Mouse (Mus musculus): Measurements from ENCODE around the gene Mlh1. TPM values are rescaled to one million over a fixed set of nuclear protein-coding genes. Genes with fewer than 3 reads are reported as not detected.

Gene Mlh1
- polyA plus RNA-seq, 1 experiment from 2014 or later = 43.8 TPM

GRCm38 (mm10) chr9:111207683-111208082 lies 63.9 kb downstream of the Mlh1 start:
- ATAC-seq (ENCODE audit: low FRiP score, low TSS enrichment) = no peak
- Histone ChIP-seq H3K4me2 (replicated peaks; ENCODE audit: low read depth, low read length) (no peak overlapping the region), H3K27me3 (ENCODE audit: insufficient read depth, low read length) (no peaks in the 10 kb centered on the region), H3K27ac (ENCODE audit: low read length) (no peak overlapping the region), H3K4me3 (ENCODE audit: low read length) (no peak overlapping the region), H3K9ac (replicated peaks; ENCODE audit: low read length) (no peak overlapping the region), H3K9me3 (ENCODE audit: low read length) (no peaks in the 10 kb centered on the region), H3K4me1 (ENCODE audit: insufficient read depth, low read length) (peaks cover 8% of the 10 kb centered on the region; the same call in 1 of the 2 replicates), H3K36me3 (ENCODE audit: insufficient read depth, low read length) (peaks cover 7% of the 10 kb centered on the region; the same call in 1 of the 2 replicates)
- 48% methylated on average over 3 of the region's 3 CpGs for WGBS

- Histone ChIP-seq H3K27me3 (ENCODE audit: insufficient read depth, low read length) (no peaks in the 10 kb centered on the region), H3K4me3 (ENCODE audit: low read length) (no peak overlapping the region), H3K9me3 (ENCODE audit: low read length) (no peaks in the 10 kb centered on the region), H3K9ac (replicated peaks; ENCODE audit: low read length) (no peak overlapping the region), H3K36me3 (ENCODE audit: insufficient read depth, low read length) (peaks cover 7% of the 10 kb centered on the region; the same call in 1 of the 2 replicates), H3K4me1 (ENCODE audit: insufficient read depth, low read length) (peaks cover 8% of the 10 kb centered on the region; the same call in 1 of the 2 replicates), H3K27ac (ENCODE audit: low read length) (peak overlapping the region; percentile 76), H3K4me2 (replicated peaks; ENCODE audit: low read depth, low read length) (peak overlapping the region; percentile 5)
- ATAC-seq (ENCODE audit: low FRiP score, low TSS enrichment) = no peak
- 44% methylated on average over 9 of the region's 9 CpGs for WGBS
Observed at GRCm38 (mm10) chr9:111204601-111205375, 66.8 kb downstream of the Mlh1 start.

DNA sequence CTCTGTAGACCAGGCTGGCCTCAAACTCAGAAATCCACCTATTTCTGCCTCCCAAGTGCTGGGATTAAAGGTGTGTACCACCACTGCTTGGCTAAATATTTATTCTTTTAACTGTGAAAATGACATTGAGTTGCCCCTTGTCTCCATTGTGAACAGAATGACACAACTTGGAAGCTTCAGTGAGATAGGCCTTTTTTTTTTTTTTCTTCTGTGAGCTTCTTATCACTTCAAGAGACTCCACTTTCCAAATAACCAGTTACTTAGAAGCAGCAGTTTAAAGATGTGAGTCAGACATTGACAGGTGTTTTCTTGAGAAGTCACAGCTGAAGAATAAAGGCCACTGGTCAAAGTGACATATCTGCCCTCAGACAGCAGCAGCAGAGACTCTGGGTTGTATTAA lies 71.4 kb downstream of the Mlh1 start:
- H3K4me1 ChIP-seq (ENCODE audit: insufficient read depth, low read length) = peaks cover 6% of the 10 kb centered on the region; the same call in 1 of the 2 replicates
- H3K9me3 ChIP-seq (ENCODE audit: low read length) = no peaks in the 10 kb centered on the region
- peaks cover 3% of the 10 kb centered on the region; the same call in 1 of the 2 replicates for H3K36me3 ChIP-seq (ENCODE audit: insufficient read depth, low read length)
- no peak overlapping the region for H3K4me2 ChIP-seq (replicated peaks; ENCODE audit: low read depth, low read length)
- no peak overlapping the region for H3K4me3 ChIP-seq (ENCODE audit: low read length)
- no peak overlapping the region for H3K9ac ChIP-seq (replicated peaks; ENCODE audit: low read length)
- no peak overlapping the region for H3K27ac ChIP-seq (ENCODE audit: low read length)
- no peaks in the 10 kb centered on the region for H3K27me3 ChIP-seq (ENCODE audit: insufficient read depth, low read length)
- no peak for ATAC-seq (ENCODE audit: low FRiP score, low TSS enrichment)

DNA sequence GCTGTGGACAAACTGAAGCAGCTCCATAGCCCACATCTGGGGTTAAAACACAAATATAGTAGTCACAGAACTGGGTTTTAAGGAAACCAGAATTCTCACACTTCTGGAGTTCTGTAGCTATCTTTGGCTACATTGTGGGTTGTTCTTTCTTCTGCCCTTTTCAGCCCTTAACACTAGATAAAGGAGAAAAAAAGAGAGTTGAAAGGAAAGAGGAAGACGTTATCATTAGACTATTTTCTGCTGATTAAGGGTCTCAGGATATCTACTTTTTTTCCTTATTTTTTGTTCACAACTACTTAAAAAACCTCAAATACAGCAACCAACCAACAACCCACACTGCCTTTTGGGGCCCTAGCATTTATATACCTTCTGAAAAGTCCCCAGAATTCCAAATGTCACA lies 73.3 kb downstream of the Mlh1 start:
- H3K27me3 ChIP-seq (ENCODE audit: insufficient read depth, low read length) = no peaks in the 10 kb centered on the region
- no peak overlapping the region for H3K4me2 ChIP-seq (replicated peaks; ENCODE audit: low read depth, low read length)
- no peak overlapping the region for H3K4me3 ChIP-seq (ENCODE audit: low read length)
- 85% methylated on average over 1 of the region's 1 CpGs for WGBS
- no peak overlapping the region for H3K9ac ChIP-seq (replicated peaks; ENCODE audit: low read length)
- H3K27ac ChIP-seq (ENCODE audit: low read length) = no peak overlapping the region
- no peak for ATAC-seq (ENCODE audit: low FRiP score, low TSS enrichment)
- no peaks in the 10 kb centered on the region for H3K9me3 ChIP-seq (ENCODE audit: low read length)
- no peaks in the 10 kb centered on the region for H3K4me1 ChIP-seq (ENCODE audit: insufficient read depth, low read length)
- peaks cover 4% of the 10 kb centered on the region; the same call in 1 of the 2 replicates for H3K36me3 ChIP-seq (ENCODE audit: insufficient read depth, low read length)

GRCm38 (mm10) chr9:111197712-111198111 lies 73.9 kb downstream of the Mlh1 start:
- Histone ChIP-seq H3K9me3 (ENCODE audit: low read length) (no peaks in the 10 kb centered on the region), H3K4me1 (ENCODE audit: insufficient read depth, low read length) (no peaks in the 10 kb centered on the region), H3K4me3 (ENCODE audit: low read length) (no peak overlapping the region), H3K36me3 (ENCODE audit: insufficient read depth, low read length) (peaks cover 4% of the 10 kb centered on the region; the same call in 1 of the 2 replicates), H3K9ac (replicated peaks; ENCODE audit: low read length) (no peak overlapping the region), H3K27ac (ENCODE audit: low read length) (no peak overlapping the region), H3K4me2 (replicated peaks; ENCODE audit: low read depth, low read length) (no peak overlapping the region), H3K27me3 (ENCODE audit: insufficient read depth, low read length) (no peaks in the 10 kb centered on the region)
- WGBS = 96% methylated on average over 4 of the region's 4 CpGs
- ATAC-seq (ENCODE audit: low FRiP score, low TSS enrichment) = no peak

GRCm38 (mm10) chr9:111197116-111197515 lies 74.5 kb downstream of the Mlh1 start:
- Histone ChIP-seq H3K4me1 (ENCODE audit: insufficient read depth, low read length) (no peaks in the 10 kb centered on the region), H3K4me3 (ENCODE audit: low read length) (no peak overlapping the region), H3K27me3 (ENCODE audit: insufficient read depth, low read length) (no peaks in the 10 kb centered on the region), H3K9ac (replicated peaks; ENCODE audit: low read length) (no peak overlapping the region), H3K9me3 (ENCODE audit: low read length) (no peaks in the 10 kb centered on the region), H3K27ac (ENCODE audit: low read length) (no peak overlapping the region), H3K4me2 (replicated peaks; ENCODE audit: low read depth, low read length) (no peak overlapping the region), H3K36me3 (ENCODE audit: insufficient read depth, low read length) (peaks cover 4% of the 10 kb centered on the region; the same call in 1 of the 2 replicates)
- no peak for ATAC-seq (ENCODE audit: low FRiP score, low TSS enrichment)
- 91% methylated on average over 3 of the region's 3 CpGs for WGBS

- no peak overlapping the region for H3K9ac ChIP-seq (replicated peaks; ENCODE audit: low read length)
- no peaks in the 10 kb centered on the region for H3K27me3 ChIP-seq (ENCODE audit: insufficient read depth, low read length)
- no peaks in the 10 kb centered on the region for H3K9me3 ChIP-seq (ENCODE audit: low read length)
- H3K36me3 ChIP-seq (ENCODE audit: insufficient read depth, low read length) = peaks cover 18% of the 10 kb centered on the region
- 75% methylated on average over 2 of the region's 2 CpGs for WGBS
- ATAC-seq (ENCODE audit: low FRiP score, low TSS enrichment) = no peak
- H3K4me1 ChIP-seq (ENCODE audit: insufficient read depth, low read length) = no peaks in the 10 kb centered on the region
- no peak overlapping the region for H3K4me3 ChIP-seq (ENCODE audit: low read length)
- H3K27ac ChIP-seq (ENCODE audit: low read length) = no peak overlapping the region
- no peak overlapping the region for H3K4me2 ChIP-seq (replicated peaks; ENCODE audit: low read depth, low read length)
Observed at GRCm38 (mm10) chr9:111193211-111193610, 78.4 kb downstream of the Mlh1 start.

GRCm38 (mm10) chr9:111188731-111189130 lies 82.9 kb downstream of the Mlh1 start:
- Histone ChIP-seq H3K4me2 (replicated peaks; ENCODE audit: low read depth, low read length) (no peak overlapping the region), H3K36me3 (ENCODE audit: insufficient read depth, low read length) (peaks cover 18% of the 10 kb centered on the region), H3K9ac (replicated peaks; ENCODE audit: low read length) (no peak overlapping the region), H3K4me3 (ENCODE audit: low read length) (no peak overlapping the region), H3K9me3 (ENCODE audit: low read length) (no peaks in the 10 kb centered on the region), H3K27me3 (ENCODE audit: insufficient read depth, low read length) (no peaks in the 10 kb centered on the region), H3K27ac (ENCODE audit: low read length) (peak overlapping the region; percentile 15; the same call in 1 of the 2 replicates), H3K4me1 (ENCODE audit: insufficient read depth, low read length) (no peaks in the 10 kb centered on the region)
- 65% methylated on average over 7 of the region's 7 CpGs for WGBS
- no peak for ATAC-seq (ENCODE audit: low FRiP score, low TSS enrichment)

- 88% methylated on average over 6 of the region's 6 CpGs for WGBS
- Histone ChIP-seq H3K4me3 (ENCODE audit: low read length) (no peak overlapping the region), H3K36me3 (ENCODE audit: insufficient read depth, low read length) (peaks cover 14% of the 10 kb centered on the region), H3K4me2 (replicated peaks; ENCODE audit: low read depth, low read length) (no peak overlapping the region), H3K27ac (ENCODE audit: low read length) (no peak overlapping the region), H3K9me3 (ENCODE audit: low read length) (no peaks in the 10 kb centered on the region), H3K4me1 (ENCODE audit: insufficient read depth, low read length) (no peaks in the 10 kb centered on the region), H3K9ac (replicated peaks; ENCODE audit: low read length) (no peak overlapping the region), H3K27me3 (ENCODE audit: insufficient read depth, low read length) (no peaks in the 10 kb centered on the region)
- ATAC-seq (ENCODE audit: low FRiP score, low TSS enrichment) = no peak
Observed at GRCm38 (mm10) chr9:111186861-111187260, 84.7 kb downstream of the Mlh1 start.

DNA sequence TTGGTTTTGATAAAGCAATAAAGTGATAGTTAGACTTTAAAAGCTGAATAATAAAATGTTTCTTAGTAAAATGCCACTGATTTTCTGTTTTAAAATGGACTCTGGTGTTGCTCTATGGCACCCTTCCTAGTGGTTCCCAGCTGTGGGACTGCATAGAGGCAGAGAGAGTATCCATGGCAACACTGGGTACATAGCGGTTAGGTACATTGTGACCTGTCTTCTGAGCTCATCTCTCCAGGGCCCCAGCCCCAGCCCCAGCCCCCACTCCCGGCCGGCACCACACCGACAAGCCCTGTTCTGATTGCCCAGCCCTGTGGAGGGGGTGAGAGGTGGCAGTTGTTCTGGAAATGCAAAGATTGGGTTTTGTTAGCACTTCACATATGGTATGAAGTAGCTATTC lies 86.7 kb downstream of the Mlh1 start:
- H3K4me2 ChIP-seq (replicated peaks; ENCODE audit: low read depth, low read length) = no peak overlapping the region
- 68% methylated on average over 4 of the region's 4 CpGs for WGBS
- no peak for ATAC-seq (ENCODE audit: low FRiP score, low TSS enrichment)
- no peak overlapping the region for H3K27ac ChIP-seq (ENCODE audit: low read length)
- no peaks in the 10 kb centered on the region for H3K27me3 ChIP-seq (ENCODE audit: insufficient read depth, low read length)
- H3K4me1 ChIP-seq (ENCODE audit: insufficient read depth, low read length) = no peaks in the 10 kb centered on the region
- H3K4me3 ChIP-seq (ENCODE audit: low read length) = no peak overlapping the region
- peaks cover 12% of the 10 kb centered on the region for H3K36me3 ChIP-seq (ENCODE audit: insufficient read depth, low read length)
- H3K9me3 ChIP-seq (ENCODE audit: low read length) = no peaks in the 10 kb centered on the region
- H3K9ac ChIP-seq (replicated peaks; ENCODE audit: low read length) = no peak overlapping the region

All from kidney, embryonic 16.5 days (tissue).